Mouse (Mus musculus): Measurements from ENCODE around the gene Qprt. TPM values are rescaled to one million over a fixed set of nuclear protein-coding genes. Genes with fewer than 3 reads are reported as not detected.

Qprt gene
- polyA plus RNA-seq, 1 experiment from 2014 or later = 0.98 TPM

DNA sequence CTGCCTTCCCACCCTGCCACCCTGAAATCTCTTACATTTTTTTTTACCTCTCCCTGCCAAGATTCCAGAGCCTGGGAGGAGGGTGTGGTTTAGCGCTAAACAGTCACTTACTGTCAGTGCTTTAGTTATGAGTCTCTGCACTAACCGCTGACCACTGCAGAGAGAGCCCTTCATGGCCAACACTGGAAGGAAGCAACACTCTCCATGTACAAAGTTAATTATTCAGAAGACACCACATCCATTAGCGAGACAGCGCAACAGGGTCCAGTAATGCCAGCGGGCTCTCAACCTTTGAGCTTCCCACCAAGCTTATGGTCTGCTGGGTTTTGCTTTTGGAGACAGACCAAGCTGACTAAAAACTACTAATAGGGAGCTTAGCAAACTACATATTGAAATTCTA, 45.8 kb downstream of the Qprt start:
- WGBS = 96% methylated on average over 5 of the region's 5 CpGs
- ATAC-seq = no peak
- Histone ChIP-seq H3K27me3 (no peaks in the 10 kb centered on the region), H3K4me1 (replicated peaks) (no peaks in the 10 kb centered on the region), H3K9ac (replicated peaks) (no peak overlapping the region), H3K36me3 (no peaks in the 10 kb centered on the region), H3K9me3 (no peaks in the 10 kb centered on the region), H3K4me2 (replicated peaks) (no peak overlapping the region), H3K4me3 (replicated peaks) (no peak overlapping the region), H3K27ac (no peak overlapping the region)

DNA sequence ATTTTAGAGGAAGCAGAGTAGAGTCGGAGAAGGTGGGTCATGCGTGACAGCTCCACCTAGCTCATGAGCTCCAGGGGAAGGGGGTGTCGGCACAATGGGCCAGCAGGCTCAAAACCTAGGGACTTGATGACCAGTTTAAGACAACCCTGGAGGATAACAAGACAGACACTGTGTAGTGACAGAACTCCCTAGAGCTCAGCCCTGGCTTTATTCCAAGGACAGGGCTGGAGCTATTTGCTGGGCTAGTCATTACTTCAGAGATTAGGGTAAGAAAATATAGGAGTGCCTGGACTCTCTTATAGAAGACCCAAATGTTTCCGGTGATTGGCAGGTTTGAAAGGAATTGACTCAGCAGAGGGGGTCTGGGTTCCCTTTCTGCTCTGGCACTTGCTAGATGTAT, 48.8 kb downstream of the Qprt start:
- no peak overlapping the region for H3K4me2 ChIP-seq (replicated peaks)
- WGBS = 82% methylated on average over 4 of the region's 4 CpGs
- no peaks in the 10 kb centered on the region for H3K27me3 ChIP-seq
- H3K27ac ChIP-seq = no peak overlapping the region
- H3K36me3 ChIP-seq = no peaks in the 10 kb centered on the region
- no peak for ATAC-seq
- H3K4me3 ChIP-seq (replicated peaks) = no peak overlapping the region
- no peaks in the 10 kb centered on the region for H3K4me1 ChIP-seq (replicated peaks)
- no peak overlapping the region for H3K9ac ChIP-seq (replicated peaks)
- no peaks in the 10 kb centered on the region for H3K9me3 ChIP-seq

DNA sequence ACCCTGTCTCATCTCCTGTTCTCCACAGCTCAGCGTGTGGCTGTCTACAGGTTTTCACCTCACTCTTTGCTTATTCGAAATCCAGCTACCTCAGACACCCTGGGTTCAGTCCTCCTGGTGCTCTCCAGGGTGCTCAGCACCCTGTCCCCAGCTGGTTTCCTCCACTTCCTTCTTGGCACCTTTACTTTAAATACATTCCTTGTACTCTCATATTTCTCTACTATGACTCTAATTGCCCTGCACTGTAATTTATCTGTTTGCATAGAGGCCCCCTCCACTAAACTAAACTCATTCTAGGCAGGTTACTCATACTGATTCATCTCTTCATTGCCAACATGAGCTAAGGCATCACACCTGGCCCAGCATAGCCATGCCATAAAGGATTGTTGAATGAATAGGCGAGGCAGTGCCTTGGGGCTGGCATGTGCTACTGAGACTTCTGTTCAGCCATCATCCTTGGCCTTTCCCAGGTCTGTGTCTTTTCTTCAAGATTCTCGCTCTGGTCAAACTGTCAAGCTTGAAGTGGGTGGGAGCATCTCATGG, 51.1 kb downstream of the Qprt start:
- H3K4me1 ChIP-seq (replicated peaks) = no peaks in the 10 kb centered on the region
- no peak overlapping the region for H3K9ac ChIP-seq (replicated peaks)
- no peak overlapping the region for H3K4me2 ChIP-seq (replicated peaks)
- no peaks in the 10 kb centered on the region for H3K9me3 ChIP-seq
- no peaks in the 10 kb centered on the region for H3K27me3 ChIP-seq
- H3K27ac ChIP-seq = no peak overlapping the region
- 76% methylated on average over 4 of the region's 4 CpGs for WGBS
- no peak overlapping the region for H3K4me3 ChIP-seq (replicated peaks)
- ATAC-seq = no peak
- H3K36me3 ChIP-seq = no peaks in the 10 kb centered on the region

DNA sequence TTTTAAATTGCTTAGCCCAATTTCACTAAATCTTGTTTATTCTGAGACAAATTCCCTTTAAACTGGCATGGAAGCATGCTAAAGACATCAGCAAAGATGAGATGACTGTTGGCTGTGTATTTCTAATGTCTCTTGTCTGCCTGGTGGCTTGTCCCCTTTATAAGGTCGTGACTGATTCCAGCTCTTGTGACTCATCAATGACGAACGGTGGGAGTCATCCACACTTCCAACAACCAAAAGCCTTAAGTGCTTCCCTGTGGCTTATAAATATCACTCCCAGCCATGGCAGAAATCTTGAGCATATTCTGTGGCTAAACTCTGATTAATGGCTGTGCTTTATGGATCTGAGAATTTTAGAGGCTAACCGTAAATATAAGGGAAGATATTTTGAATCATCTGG, 55.7 kb downstream of the Qprt start:
- Histone ChIP-seq H3K36me3 (no peaks in the 10 kb centered on the region), H3K27ac (no peak overlapping the region), H3K9ac (replicated peaks) (no peak overlapping the region), H3K9me3 (no peaks in the 10 kb centered on the region), H3K27me3 (no peaks in the 10 kb centered on the region), H3K4me3 (replicated peaks) (no peak overlapping the region), H3K4me2 (replicated peaks) (no peak overlapping the region), H3K4me1 (replicated peaks) (no peaks in the 10 kb centered on the region)
- WGBS = 91% methylated on average over 4 of the region's 4 CpGs
- ATAC-seq = no peak

DNA sequence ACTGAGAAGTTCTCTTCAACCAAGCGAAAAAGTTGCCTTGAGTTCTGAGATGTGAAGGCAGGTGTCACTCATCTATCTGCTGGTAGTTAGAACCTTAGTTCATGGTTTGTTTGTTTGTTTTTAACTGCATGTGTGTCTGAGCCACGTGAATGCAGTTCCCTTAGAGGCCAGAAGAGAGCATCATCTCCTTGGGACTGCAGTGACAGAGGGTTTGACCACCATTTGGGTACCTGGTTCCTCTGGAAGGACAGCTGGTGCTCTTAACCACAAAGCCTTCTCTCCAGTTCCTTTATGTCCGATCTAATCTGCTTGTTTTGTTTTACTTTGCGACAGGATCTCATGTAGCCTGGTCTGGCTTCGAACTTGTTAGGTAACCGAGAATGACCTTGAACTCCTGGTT, 56.5 kb downstream of the Qprt start:
- H3K9ac ChIP-seq (replicated peaks) = no peak overlapping the region
- WGBS = 90% methylated on average over 6 of the region's 6 CpGs
- no peaks in the 10 kb centered on the region for H3K4me1 ChIP-seq (replicated peaks)
- H3K4me3 ChIP-seq (replicated peaks) = no peak overlapping the region
- no peaks in the 10 kb centered on the region for H3K36me3 ChIP-seq
- H3K27ac ChIP-seq = no peak overlapping the region
- no peaks in the 10 kb centered on the region for H3K27me3 ChIP-seq
- no peak for ATAC-seq
- no peak overlapping the region for H3K4me2 ChIP-seq (replicated peaks)
- no peaks in the 10 kb centered on the region for H3K9me3 ChIP-seq

Other genes with a start within 250 kb of the Qprt start
- 61.4 and 63.1 TPM in 2 replicates for gene Taok2, start 237.5 kb downstream of the Qprt start, polyA plus RNA-seq (2015; fragmentation: Nextera tagmentation; extraction: Ambion mirVana)
- gene Tmem219, start 199.3 kb downstream of the Qprt start, polyA plus RNA-seq (2015; fragmentation: Nextera tagmentation; extraction: Ambion mirVana) = 33.2 and 35.0 TPM in 2 replicates
- 84.3 and 85.7 TPM in 2 replicates for gene Kctd13, start 193.3 kb downstream of the Qprt start, polyA plus RNA-seq (2015; fragmentation: Nextera tagmentation; extraction: Ambion mirVana)
- 5.5 and 5.8 TPM in 2 replicates for gene Asphd1, start 172.6 kb downstream of the Qprt start, polyA plus RNA-seq (2015; fragmentation: Nextera tagmentation; extraction: Ambion mirVana)
- gene Sez6l2, start 171.7 kb downstream of the Qprt start, polyA plus RNA-seq (2015; fragmentation: Nextera tagmentation; extraction: Ambion mirVana) = 34.9 and 35.3 TPM in 2 replicates
- 101 and 108 TPM in 2 replicates for gene Cdipt, start 146.3 kb downstream of the Qprt start, polyA plus RNA-seq (2015; fragmentation: Nextera tagmentation; extraction: Ambion mirVana)
- gene Cdiptos, start 146.1 kb downstream of the Qprt start, polyA plus RNA-seq (2015; fragmentation: Nextera tagmentation; extraction: Ambion mirVana) = 0.72 and 0.85 TPM in 2 replicates
- 3.0 and 3.7 TPM in 2 replicates for gene Mvp, start 107.6 kb downstream of the Qprt start, polyA plus RNA-seq (2015; fragmentation: Nextera tagmentation; extraction: Ambion mirVana)
- 0.30 TPM in 1 of 2 replicates, not detected in the other for gene Pagr1b, start 105.7 kb downstream of the Qprt start, polyA plus RNA-seq (2015; fragmentation: Nextera tagmentation; extraction: Ambion mirVana)
- 39.8 and 40.8 TPM in 2 replicates for gene Pagr1a, start 104.9 kb downstream of the Qprt start, polyA plus RNA-seq (2015; fragmentation: Nextera tagmentation; extraction: Ambion mirVana)
- gene Gm42742, start 101.1 kb downstream of the Qprt start, polyA plus RNA-seq (2015; fragmentation: Nextera tagmentation; extraction: Ambion mirVana) = 72.0 and 73.9 TPM in 2 replicates
- 10.8 and 11.9 TPM in 2 replicates for gene Prrt2, start 101.0 kb downstream of the Qprt start, polyA plus RNA-seq (2015; fragmentation: Nextera tagmentation; extraction: Ambion mirVana)
- gene Maz, start 95.2 kb downstream of the Qprt start, polyA plus RNA-seq (2015; fragmentation: Nextera tagmentation; extraction: Ambion mirVana) = 58.2 and 72.5 TPM in 2 replicates
- gene Kif22, start 79.8 kb downstream of the Qprt start, polyA plus RNA-seq (2015; fragmentation: Nextera tagmentation; extraction: Ambion mirVana) = 57.5 and 61.0 TPM in 2 replicates
- not detected in 2 replicates for gene Zg16, start 34.9 kb downstream of the Qprt start, polyA plus RNA-seq (2015; fragmentation: Nextera tagmentation; extraction: Ambion mirVana)
- 0.90 and 1.5 TPM in 2 replicates for gene AI467606, start 30.9 kb downstream of the Qprt start, polyA plus RNA-seq (2015; fragmentation: Nextera tagmentation; extraction: Ambion mirVana)
- 0.06 and 0.09 TPM in 2 replicates for gene Spn, start 15.6 kb upstream of the Qprt start, polyA plus RNA-seq (2015; fragmentation: Nextera tagmentation; extraction: Ambion mirVana)
- 90.8 and 96.1 TPM in 2 replicates for gene Cd2bp2, start 73.8 kb upstream of the Qprt start, polyA plus RNA-seq (2015; fragmentation: Nextera tagmentation; extraction: Ambion mirVana)
- gene Tbc1d10b, start 86.2 kb upstream of the Qprt start, polyA plus RNA-seq (2015; fragmentation: Nextera tagmentation; extraction: Ambion mirVana) = 30.0 and 30.7 TPM in 2 replicates
- 8.5 and 9.0 TPM in 2 replicates for gene Mylpf, start 86.7 kb upstream of the Qprt start, polyA plus RNA-seq (2015; fragmentation: Nextera tagmentation; extraction: Ambion mirVana)
- 69.3 and 75.4 TPM in 2 replicates for gene Zfp553, start 110.8 kb upstream of the Qprt start, polyA plus RNA-seq (2015; fragmentation: Nextera tagmentation; extraction: Ambion mirVana)
- 27.1 and 28.3 TPM in 2 replicates for gene Sept1, start 110.9 kb upstream of the Qprt start, polyA plus RNA-seq (2015; fragmentation: Nextera tagmentation; extraction: Ambion mirVana)
- gene Zfp771, start 122.0 kb upstream of the Qprt start, polyA plus RNA-seq (2015; fragmentation: Nextera tagmentation; extraction: Ambion mirVana) = 50.5 and 59.7 TPM in 2 replicates
- gene Dctpp1, start 138.5 kb upstream of the Qprt start, polyA plus RNA-seq (2015; fragmentation: Nextera tagmentation; extraction: Ambion mirVana) = 142 and 143 TPM in 2 replicates
- gene Sephs2, start 151.8 kb upstream of the Qprt start, polyA plus RNA-seq (2015; fragmentation: Nextera tagmentation; extraction: Ambion mirVana) = 52.4 and 54.0 TPM in 2 replicates
- 0.30 TPM in 2 replicates for gene Itgal, start 174.0 kb upstream of the Qprt start, polyA plus RNA-seq (2015; fragmentation: Nextera tagmentation; extraction: Ambion mirVana)
- 15.6 and 20.1 TPM in 2 replicates for gene Zfp768, start 223.4 kb upstream of the Qprt start, polyA plus RNA-seq (2015; fragmentation: Nextera tagmentation; extraction: Ambion mirVana)

Data from midbrain, embryonic 13.5 days (tissue).